Mouse (Mus musculus) G1E (cell line): ENCODE results near the gene Mgmt.

Experiments
- CTCF ChIP-seq: IDR thresholded peaks from 2 replicates; pipeline ENCODE4 v1.5.1; 2012; ENCODE audit warnings: low read depth, low read length, inconsistent platforms, mixed read lengths
- GATA1 ChIP-seq: IDR thresholded peaks from 2 replicates; pipeline ENCODE4 v1.6.1; 2012; ENCODE audit warnings: borderline replicate concordance, low read length, inconsistent platforms, mixed read lengths
- GATA2 ChIP-seq: IDR thresholded peaks from 2 replicates; pipeline ENCODE4 v1.6.1; 2012; ENCODE audit warnings: low read depth, low read length, inconsistent platforms, borderline replicate concordance
- POLR2AphosphoS5 ChIP-seq: IDR thresholded peaks from 2 replicates; pipeline ENCODE4 v1.6.1; 2012; ENCODE audit warnings: low read depth, low read length, inconsistent platforms; ENCODE audit not compliant: insufficient replicate concordance
- TAL1 ChIP-seq: conservative IDR thresholded peaks from 2 replicates; pipeline ENCODE4 v1.6.1; 2012; ENCODE audit warnings: low read depth, low read length, inconsistent platforms, mixed read lengths

- TF ChIP-seq CTCF, result no peak
- TF ChIP-seq GATA1, result no peak
- TF ChIP-seq GATA2, result no peak
- no peak for TF ChIP-seq POLR2AphosphoS5
- TF ChIP-seq TAL1, result no peak
Measured at GRCm38 (mm10) chr7:137037872-137038271, 143.5 kb downstream of the Mgmt start.
